Comparison of ENCODE assay signal across 12 mouse cellular contexts in genomic region chr3:105710246-105710645, GRCm38 (mm10). TPM values are rescaled to one million over a fixed set of nuclear protein-coding genes. Genes with fewer than 3 reads are reported as not detected.
DNase-seq lines count a peak whose midpoint lies in the region; ATAC-seq and TF ChIP-seq lines count a peak whose summit lies in the region.
"Had no signal": no experiment of that assay in that cellular context is flagged by ENCODE, and none has a peak within 500 bp of the region (broad histone marks: within the 10 kb centered on the region; RNA-seq: fewer than 3 reads in every experiment).

No protein-coding gene starts in this region.

- no peaks in the 10 kb centered on the region for H3K36me3 ChIP-seq in limb, embryonic 15.5 days

- peaks cover 14% of the 10 kb centered on the region for H3K27me3 ChIP-seq in limb, embryonic 15.5 days

- intact Hi-C loops in left cerebral cortex, adult 2 months (cut with DNase I) = no loop called here

- no peak overlapping the region for H3K9ac ChIP-seq in limb, embryonic 15.5 days
- H3K9ac ChIP-seq: liver, postnatal 0 days had no signal

- peak overlapping the region; percentile 17 for H3K4me3 ChIP-seq in left cerebral cortex, adult 2 months
- H3K4me3 ChIP-seq in brown adipose tissue, adult 24 weeks (ENCODE audit: insufficient read depth, low read depth, low read length) = no peak overlapping the region
- H3K4me3 ChIP-seq in limb, embryonic 15.5 days = no peak overlapping the region

- no peaks in the 10 kb centered on the region for H3K9me3 ChIP-seq in limb, embryonic 15.5 days

- H3K4me2 ChIP-seq in limb, embryonic 15.5 days = peak overlapping the region; percentile 5; the same call in 1 of the 2 replicates

- H3K27ac ChIP-seq in left cerebral cortex, adult 2 months = peak overlapping the region; percentile 48
- 0 out of 2 replicates have a peak overlapping the region, but pooled peaks have one; percentile 21 for H3K27ac ChIP-seq in brown adipose tissue, adult 24 weeks (replicated peaks; ENCODE audit: low read depth, low read length)
- H3K27ac ChIP-seq in limb, embryonic 15.5 days = peak overlapping the region; percentile 48; the same call in 1 of the 2 replicates

- ATAC-seq in limb, embryonic 15.5 days (ENCODE audit: insufficient number of reproducible peaks, low FRiP score, low TSS enrichment, low read depth) = peak; percentile 59; the same call in 1 of the 2 replicates
- ATAC-seq in erythroid progenitor cell, adult 5-6 weeks (replicated peaks; ENCODE audit: low FRiP score, poor library complexity, severe bottlenecking) = no peak
- ATAC-seq: liver, postnatal 0 days had no signal

- 50% methylated on average over 6 of the region's 6 CpGs for WGBS in limb, embryonic 15.5 days

- no peak for TF ChIP-seq CTCF in left cerebral cortex, adult 2 months (IDR thresholded peaks at IDR 0.05)

- peak; percentile 65 to 68 for DNase-seq in frontal cortex, postnatal 10 days (ENCODE audit: low spot score in 2 of 2)
- no peak for DNase-seq in frontal cortex, postnatal 36 days (ENCODE audit: low spot score in 2 of 2)
- DNase-seq in left cerebral cortex, adult 2 months (ENCODE audit: extremely low spot score in 1 of 2, low spot score in 2 of 2) = peak in 1 of 2 experiments; percentile 52
- no peak for DNase-seq in left cerebral cortex, adult 18-20 months (ENCODE audit: low spot score in 2 of 2)
- DNase-seq in adrenal gland, postnatal 25 days = no peak
- DNase-seq: B cell, adult 2 months; heart, adult 18-20 months; layer of hippocampus, adult 9-11 months; liver, postnatal 0 days had no signal

- peaks cover 28% of the 10 kb centered on the region for H3K4me1 ChIP-seq in brown adipose tissue, adult 24 weeks (ENCODE audit: control insufficient read depth, insufficient read depth, insufficient read length, low read length)
- H3K4me1 ChIP-seq in limb, embryonic 15.5 days = peaks cover 31% of the 10 kb centered on the region

RNA-seq across cellular contexts. Expression of gene Inka2, which starts 5.8 kb away (rescaled TPM):
- 100 to 1,000 TPM; 115 to 118 TPM for total RNA-seq in left cerebral cortex, adult 2 months (2021)
- 100 to 1,000 TPM; 106 to 114 TPM for total RNA-seq in left cerebral cortex, adult 18-20 months (2021)
- polyA plus RNA-seq in brown adipose tissue, adult 24 weeks (2012; ENCODE audit: insufficient read depth, insufficient read length, missing spikeins) = 1.3 and 3.7 TPM in 2 replicates
- polyA plus RNA-seq in limb, embryonic 15.5 days (2015; fragmentation: Nextera tagmentation; extraction: Ambion mirVana) = 3.3 and 5.6 TPM in 2 replicates
- total RNA-seq in adrenal gland, postnatal 25 days (2021) = 2.3 and 4.2 TPM in 2 replicates
- total RNA-seq in erythroid progenitor cell, adult 5-6 weeks (2015; ENCODE audit: low replicate concordance) = not detected in 2 replicates
- total RNA-seq in erythroid progenitor cell, adult 5-6 weeks (2017; ENCODE audit: low replicate concordance) = not detected in 2 replicates

RNA-seq across cellular contexts. Expression of gene Ddx20, which starts 22.9 kb away (rescaled TPM):
- total RNA-seq in left cerebral cortex, adult 2 months (2021) = 10 to 100 TPM; 11.7 to 12.4 TPM
- total RNA-seq in left cerebral cortex, adult 18-20 months (2021) = 10 to 100 TPM; 12.6 to 14.4 TPM
- 2.7 and 5.4 TPM in 2 replicates for polyA plus RNA-seq in brown adipose tissue, adult 24 weeks (2012; ENCODE audit: insufficient read depth, insufficient read length, missing spikeins)
- polyA plus RNA-seq in limb, embryonic 15.5 days (2015; fragmentation: Nextera tagmentation; extraction: Ambion mirVana) = 29.8 and 31.4 TPM in 2 replicates
- total RNA-seq in adrenal gland, postnatal 25 days (2021) = 18.5 and 22.0 TPM in 2 replicates
- total RNA-seq in erythroid progenitor cell, adult 5-6 weeks (2015; ENCODE audit: low replicate concordance) = 21.3 and 28.1 TPM in 2 replicates
- 25.4 and 33.1 TPM in 2 replicates for total RNA-seq in erythroid progenitor cell, adult 5-6 weeks (2017; ENCODE audit: low replicate concordance)

Comparison
In these comparisons a context has a peak if more than half of its experiments do, and no peak if none do; other contexts are left out.
1. DNase-seq: peak in frontal cortex, postnatal 10 days (2 of 2); none in frontal cortex, postnatal 36 days (0 of 2), left cerebral cortex, adult 18-20 months (0 of 2) and adrenal gland, postnatal 25 days (single experiment).
2. RNA of gene Inka2, which starts 5.8 kb away (total RNA-seq): 115 to 118 TPM in left cerebral cortex, adult 2 months and 106 to 114 TPM in left cerebral cortex, adult 18-20 months; 2.3 to 4.2 TPM in adrenal gland, postnatal 25 days and not detected in erythroid progenitor cell, adult 5-6 weeks; every median in the first group is over 10 times any median in the second.
3. Peak in every context shown above with its lines, with median percentiles within 50 percentile points of each other: H3K27ac ChIP-seq.